Comparison of ENCODE assay signal across 29 mouse cellular contexts in genomic region chr12:8759779-8760178, GRCm38 (mm10). TPM values are rescaled to one million over a fixed set of nuclear protein-coding genes. Genes with fewer than 3 reads are reported as not detected.
DNase-seq lines count a peak whose midpoint lies in the region; ATAC-seq and TF ChIP-seq lines count a peak whose summit lies in the region.
"Had no signal": no experiment of that assay in that cellular context is flagged by ENCODE, and none has a peak within 500 bp of the region (broad histone marks: within the 10 kb centered on the region; RNA-seq: fewer than 3 reads in every experiment).

No protein-coding gene starts in this region.

- DNase-seq in intestine, embryonic 14.5 days (ENCODE audit: low spot score), result peak; percentile 46
- DNase-seq in kidney, postnatal 0 days (ENCODE audit: low spot score), result peak; percentile 73
- no peak for DNase-seq in kidney, postnatal 25 days
- peak; percentile 2 for DNase-seq in testis, postnatal 14 days (ENCODE audit: low spot score)
- no peak for DNase-seq in testis, postnatal 10 days (ENCODE audit: low spot score)
- no peak for DNase-seq in midbrain, embryonic 11.5 days (ENCODE audit: low spot score, missing footprints)
- DNase-seq: adrenal gland, postnatal 10 days; cerebellum, adult 8-10 months; cerebellum, postnatal 25 days; embryo, embryonic 11 days; gastrocnemius, postnatal 25 days; heart, adult 18-20 months; heart, postnatal 4 days; left cerebral cortex, postnatal 4 days; liver, postnatal 0 days; lung, postnatal 36 days; thymus, adult 2 months had no signal

- no peak overlapping the region for H3K4me2 ChIP-seq in intestine, embryonic 14.5 days (ENCODE audit: low read length)
- H3K4me2 ChIP-seq in intestine, embryonic 15.5 days (replicated peaks), result no peak overlapping the region
- H3K4me2 ChIP-seq in kidney, postnatal 0 days (ENCODE audit: low read length), result no peak overlapping the region
- no peak overlapping the region for H3K4me2 ChIP-seq in midbrain, embryonic 11.5 days
- H3K4me2 ChIP-seq: embryonic facial prominence, embryonic 12.5 days; heart, embryonic 12.5 days; hindbrain, embryonic 14.5 days; liver, embryonic 12.5 days; midbrain, embryonic 12.5 days; neural tube, embryonic 13.5 days had no signal

- no peaks in the 10 kb centered on the region for H3K27me3 ChIP-seq in intestine, embryonic 14.5 days (replicated peaks; ENCODE audit: control insufficient read depth, insufficient read depth, low read length)
- H3K27me3 ChIP-seq in intestine, embryonic 15.5 days (replicated peaks), result no peaks in the 10 kb centered on the region
- H3K27me3 ChIP-seq in kidney, postnatal 0 days (ENCODE audit: insufficient read depth, low read length), result no peaks in the 10 kb centered on the region
- H3K27me3 ChIP-seq in midbrain, embryonic 11.5 days (ENCODE audit: control insufficient read depth, insufficient read depth, low read length), result no peaks in the 10 kb centered on the region
- H3K27me3 ChIP-seq: embryonic facial prominence, embryonic 12.5 days; heart, embryonic 12.5 days; liver, embryonic 12.5 days; midbrain, embryonic 12.5 days; neural tube, embryonic 13.5 days; Patski had no signal

- no peak for ATAC-seq in intestine, embryonic 14.5 days (replicated peaks; ENCODE audit: low FRiP score, low TSS enrichment, low read depth)
- ATAC-seq in intestine, embryonic 15.5 days, result no peak
- ATAC-seq in kidney, postnatal 0 days (replicated peaks; ENCODE audit: low FRiP score, low read depth), result peak; percentile 75
- ATAC-seq in midbrain, embryonic 11.5 days (ENCODE audit: low FRiP score), result no peak
- ATAC-seq: forebrain, embryonic 14.5 days; inflammation-experienced regulatory T-cells, adult 6 months; liver, embryonic 12.5 days; liver, postnatal 0 days; Patski had no signal

- no peak overlapping the region for H3K27ac ChIP-seq in intestine, embryonic 14.5 days (ENCODE audit: low read depth)
- no peak overlapping the region for H3K27ac ChIP-seq in intestine, embryonic 15.5 days
- H3K27ac ChIP-seq in kidney, postnatal 0 days, result no peak overlapping the region
- H3K27ac ChIP-seq in midbrain, embryonic 11.5 days (ENCODE audit: low read depth, low read length), result no peak overlapping the region
- H3K27ac ChIP-seq: embryonic facial prominence, embryonic 12.5 days; hindbrain, embryonic 14.5 days; layer of hippocampus, adult 2 months; liver, embryonic 12.5 days; midbrain, embryonic 12.5 days; neural tube, embryonic 13.5 days had no signal

- no peak overlapping the region for H3K4me3 ChIP-seq in intestine, embryonic 14.5 days (ENCODE audit: low read depth, low read length)
- no peak overlapping the region for H3K4me3 ChIP-seq in intestine, embryonic 15.5 days (replicated peaks)
- no peak overlapping the region for H3K4me3 ChIP-seq in kidney, postnatal 0 days (replicated peaks; ENCODE audit: low read depth, low read length)
- H3K4me3 ChIP-seq in midbrain, embryonic 11.5 days (ENCODE audit: low read depth, low read length), result no peak overlapping the region
- H3K4me3 ChIP-seq: embryonic facial prominence, embryonic 12.5 days; heart, embryonic 12.5 days; layer of hippocampus, adult 2 months; liver, embryonic 12.5 days; midbrain, embryonic 12.5 days; myocyte; neural tube, embryonic 13.5 days had no signal

- H3K9ac ChIP-seq in intestine, embryonic 14.5 days (ENCODE audit: low read length), result no peak overlapping the region
- no peak overlapping the region for H3K9ac ChIP-seq in intestine, embryonic 15.5 days
- no peak overlapping the region for H3K9ac ChIP-seq in kidney, postnatal 0 days (ENCODE audit: low read depth, low read length)
- H3K9ac ChIP-seq in midbrain, embryonic 11.5 days (ENCODE audit: low read length), result no peak overlapping the region
- H3K9ac ChIP-seq: embryonic facial prominence, embryonic 12.5 days; heart, embryonic 12.5 days; hindbrain, embryonic 14.5 days; liver, embryonic 12.5 days; liver, postnatal 0 days; midbrain, embryonic 12.5 days; neural tube, embryonic 13.5 days had no signal

- peaks cover 11% of the 10 kb centered on the region; the same call in 1 of the 2 replicates for H3K36me3 ChIP-seq in intestine, embryonic 14.5 days (ENCODE audit: control insufficient read depth, insufficient read depth, low read length)
- 0 out of 2 replicates have a peak, but pooled peaks cover 4% of the 10 kb centered on the region for H3K36me3 ChIP-seq in intestine, embryonic 15.5 days
- 0 out of 2 replicates have a peak, but pooled peaks cover 3% of the 10 kb centered on the region for H3K36me3 ChIP-seq in kidney, postnatal 0 days (ENCODE audit: insufficient read depth, low read length)
- H3K36me3 ChIP-seq in midbrain, embryonic 11.5 days (ENCODE audit: control insufficient read depth, insufficient read depth, low read length), result peaks cover 4% of the 10 kb centered on the region; the same call in 1 of the 2 replicates

- H3K4me1 ChIP-seq in intestine, embryonic 14.5 days (replicated peaks; ENCODE audit: control insufficient read depth, insufficient read depth, low read length), result no peaks in the 10 kb centered on the region
- no peaks in the 10 kb centered on the region for H3K4me1 ChIP-seq in intestine, embryonic 15.5 days (replicated peaks)
- H3K4me1 ChIP-seq in kidney, postnatal 0 days (replicated peaks; ENCODE audit: insufficient read depth, low read length), result no peaks in the 10 kb centered on the region
- no peaks in the 10 kb centered on the region for H3K4me1 ChIP-seq in midbrain, embryonic 11.5 days (ENCODE audit: control insufficient read depth, insufficient read depth, low read length)
- H3K4me1 ChIP-seq: liver, embryonic 12.5 days; midbrain, embryonic 12.5 days; neural tube, embryonic 13.5 days had no signal

- 90% methylated on average over 6 of the region's 6 CpGs for WGBS in intestine, embryonic 14.5 days
- 86% methylated on average over 6 of the region's 6 CpGs for whole genome bisulfite sequencing in intestine, embryonic 15.5 days
- WGBS in kidney, postnatal 0 days, result 41% methylated on average over 6 of the region's 6 CpGs
- WGBS in midbrain, embryonic 11.5 days, result 74% methylated on average over 6 of the region's 6 CpGs

- no peak for TF ChIP-seq CTCF in kidney, postnatal 0 days (IDR thresholded peaks at IDR 0.05; ENCODE audit: low read depth)

- H3K9me3 ChIP-seq in intestine, embryonic 14.5 days (ENCODE audit: control insufficient read depth, low read length), result peaks cover 5% of the 10 kb centered on the region; the same call in 1 of the 2 replicates
- no peaks in the 10 kb centered on the region for H3K9me3 ChIP-seq in intestine, embryonic 15.5 days
- H3K9me3 ChIP-seq in kidney, postnatal 0 days (replicated peaks; ENCODE audit: low read length), result no peaks in the 10 kb centered on the region
- no peaks in the 10 kb centered on the region for H3K9me3 ChIP-seq in midbrain, embryonic 11.5 days (ENCODE audit: control insufficient read depth, low read length)
- H3K9me3 ChIP-seq: liver, embryonic 12.5 days had no signal

RNA-seq across cellular contexts. Expression of gene Sdc1, which starts 11.3 kb away (rescaled TPM):
- polyA plus RNA-seq in intestine, embryonic 14.5 days (2014; fragmentation: Nextera tagmentation; extraction: Ambion mirVana), result 93.8 and 96.9 TPM in 2 replicates
- 101 and 106 TPM in 2 replicates for polyA plus RNA-seq in intestine, embryonic 15.5 days (2015; fragmentation: Nextera tagmentation; extraction: Ambion mirVana)
- 39.0 and 41.9 TPM in 2 replicates for polyA plus RNA-seq in kidney, postnatal 0 days (2015; fragmentation: Nextera tagmentation; extraction: Ambion mirVana)
- polyA plus RNA-seq in midbrain, embryonic 11.5 days (2014; fragmentation: Nextera tagmentation; extraction: Ambion mirVana), result 67.9 and 73.8 TPM in 2 replicates

Comparison
In these comparisons a context has a peak if more than half of its experiments do, and no peak if none do; other contexts are left out.
1. DNase-seq: peak in intestine, embryonic 14.5 days (single experiment), kidney, postnatal 0 days (single experiment) and testis, postnatal 14 days (single experiment); none in kidney, postnatal 25 days (0 of 2), testis, postnatal 10 days (single experiment) and midbrain, embryonic 11.5 days (single experiment).